Mouse (Mus musculus): ENCODE results near the gene Casc1. TPM values are rescaled to one million over a fixed set of nuclear protein-coding genes. Genes with fewer than 3 reads are reported as not detected.

Gene Casc1
- total and polyA plus RNA-seq, 3 experiments: 0.21 to 0.33 (median 0.25) TPM

- H3K9me3 ChIP-seq (replicated peaks; ENCODE audit: low read length): no peaks in the 10 kb centered on the region
- H3K36me3 ChIP-seq (replicated peaks in 1 of 2; ENCODE audit: control insufficient read depth in 1 of 2, insufficient read depth in 1 of 2, low read length in 1 of 2): peaks cover 47 to 88% of the 10 kb centered on the region in 2 experiments
- peaks cover 26 to 93% of the 10 kb centered on the region in 2 experiments for H3K4me1 ChIP-seq (ENCODE audit: control insufficient read depth in 1 of 2, insufficient read depth in 2 of 2)
- peaks cover 7% of the 10 kb centered on the region; the same call in 1 of the 2 replicates for H3K79me2 ChIP-seq (replicated peaks; ENCODE audit: control insufficient read depth, extremely low read depth, insufficient read depth, poor library complexity, severe bottlenecking)
- H3K9ac ChIP-seq (ENCODE audit: insufficient read depth, low read depth): no peak overlapping the region
- no peak overlapping the region for H3K4me2 ChIP-seq (ENCODE audit: insufficient read depth, low read depth, poor library complexity, severe bottlenecking)
- dilution Hi-C loops (cut with MboI; ENCODE audit: extremely low pct_ligation_motif_present, extremely low pct_unique_long_range_greater_than_20kb, low sequenced_read_pairs): no loop called here
- H3K27me3 ChIP-seq (replicated peaks): no peaks in the 10 kb centered on the region
- no peak overlapping the region for H3K27ac ChIP-seq (ENCODE audit: insufficient read depth, low read depth)
- in situ Hi-C loops (cut with MboI; ENCODE audit: low pct_ligation_motif_present, low pct_unique_long_range_greater_than_20kb, low sequenced_read_pairs): no loop called here
- DNase-seq (ENCODE audit: extremely low read depth): peak; percentile 30
- TF ChIP-seq IRF4 (IDR thresholded peaks at IDR 0.05; ENCODE audit: low read depth, low read length): no peak
- H3K4me3 ChIP-seq (replicated peaks in 1 of 3; ENCODE audit: low read depth in 2 of 3, low read length in 2 of 3, poor library complexity in 1 of 3): no peak overlapping the region
Measured at GRCm38 (mm10) chr6:145145173-145145572, 65.6 kb downstream of the Casc1 start.

- peaks cover 44 to 98% of the 10 kb centered on the region in 2 experiments for H3K4me1 ChIP-seq (ENCODE audit: control insufficient read depth in 1 of 2, insufficient read depth in 2 of 2)
- peak; percentile 64 for DNase-seq (ENCODE audit: extremely low read depth)
- TF ChIP-seq CHD1 (IDR thresholded peaks at IDR 0.05; ENCODE audit: low read depth, low read length) (no peak), NRF1 (IDR thresholded peaks at IDR 0.05; ENCODE audit: low read depth, low read length) (peak; percentile 88)
- peak overlapping the region; percentile 12; the same call in 1 of the 2 replicates for H3K27ac ChIP-seq (ENCODE audit: insufficient read depth, low read depth)
- H3K36me3 ChIP-seq (replicated peaks in 1 of 2; ENCODE audit: control insufficient read depth in 1 of 2, insufficient read depth in 1 of 2, low read length in 1 of 2): peaks cover 29 to 89% of the 10 kb centered on the region in 2 experiments
- peak overlapping the region; percentile 2; the same call in 1 of the 2 replicates for H3K4me2 ChIP-seq (ENCODE audit: insufficient read depth, low read depth, poor library complexity, severe bottlenecking)
- peaks cover 7% of the 10 kb centered on the region for H3K79me2 ChIP-seq (replicated peaks; ENCODE audit: control insufficient read depth, extremely low read depth, insufficient read depth, poor library complexity, severe bottlenecking)
- no peaks in the 10 kb centered on the region for H3K27me3 ChIP-seq (replicated peaks)
- H3K4me3 ChIP-seq (replicated peaks in 1 of 3; ENCODE audit: low read depth in 2 of 3, low read length in 2 of 3, poor library complexity in 1 of 3): no peak overlapping the region
- no peaks in the 10 kb centered on the region for H3K9me3 ChIP-seq (replicated peaks; ENCODE audit: low read length)
- dilution Hi-C loops (cut with MboI; ENCODE audit: extremely low pct_ligation_motif_present, extremely low pct_unique_long_range_greater_than_20kb, low sequenced_read_pairs): no loop called here
- H3K9ac ChIP-seq (ENCODE audit: insufficient read depth, low read depth): no peak overlapping the region
- in situ Hi-C loops (cut with MboI; ENCODE audit: low pct_ligation_motif_present, low pct_unique_long_range_greater_than_20kb, low sequenced_read_pairs): no loop called here
Measured at GRCm38 (mm10) chr6:145141827-145142226, 69.0 kb downstream of the Casc1 start.

GRCm38 (mm10) chr6:145140706-145141105 lies 70.1 kb downstream of the Casc1 start:
- DNase-seq (ENCODE audit: extremely low read depth): no peak
- Histone ChIP-seq H3K4me1 (ENCODE audit: control insufficient read depth in 1 of 2, insufficient read depth in 2 of 2) (peaks cover 45 to 100% of the 10 kb centered on the region in 2 experiments), H3K27me3 (replicated peaks) (no peaks in the 10 kb centered on the region), H3K79me2 (replicated peaks; ENCODE audit: control insufficient read depth, extremely low read depth, insufficient read depth, poor library complexity, severe bottlenecking) (peaks cover 4% of the 10 kb centered on the region), H3K4me2 (ENCODE audit: insufficient read depth, low read depth, poor library complexity, severe bottlenecking) (no peak overlapping the region), H3K27ac (ENCODE audit: insufficient read depth, low read depth) (no peak overlapping the region), H3K36me3 (replicated peaks in 1 of 2; ENCODE audit: control insufficient read depth in 1 of 2, insufficient read depth in 1 of 2, low read length in 1 of 2) (peaks cover 34 to 92% of the 10 kb centered on the region in 2 experiments), H3K9me3 (replicated peaks; ENCODE audit: low read length) (no peaks in the 10 kb centered on the region), H3K9ac (ENCODE audit: insufficient read depth, low read depth) (no peak overlapping the region), H3K4me3 (replicated peaks in 1 of 3; ENCODE audit: low read depth in 2 of 3, low read length in 2 of 3, poor library complexity in 1 of 3) (no peak overlapping the region)
- TF ChIP-seq IRF4 (IDR thresholded peaks at IDR 0.05; ENCODE audit: low read depth, low read length) (no peak), POLR2A (IDR thresholded peaks at IDR 0.05; ENCODE audit: low read depth, low read length) (no peak), JUND (conservative IDR thresholded peaks at IDR 0.05; ENCODE audit: low read depth, low read length) (no peak), NRF1 (IDR thresholded peaks at IDR 0.05; ENCODE audit: low read depth, low read length) (no peak), KAT2A (IDR thresholded peaks at IDR 0.05; ENCODE audit: insufficient replicate concordance, low read length) (no peak), NELFE (IDR thresholded peaks at IDR 0.05; ENCODE audit: low read depth, low read length) (no peak), MEF2A (IDR thresholded peaks at IDR 0.05; ENCODE audit: borderline replicate concordance, low read depth, low read length) (no peak)
- dilution Hi-C loops (cut with MboI; ENCODE audit: extremely low pct_ligation_motif_present, extremely low pct_unique_long_range_greater_than_20kb, low sequenced_read_pairs) (no loop called here), in situ Hi-C loops (cut with MboI; ENCODE audit: low pct_ligation_motif_present, low pct_unique_long_range_greater_than_20kb, low sequenced_read_pairs) (no loop called here)
